Mouse (Mus musculus): ENCODE measurements at regions not wholly inside any gene's neighbourhood (a gene's known extent, or its start where the extent isn't known, plus 50 kb on each side); places are given as distances from the start of the nearest gene placed in this dataset.

DNA sequence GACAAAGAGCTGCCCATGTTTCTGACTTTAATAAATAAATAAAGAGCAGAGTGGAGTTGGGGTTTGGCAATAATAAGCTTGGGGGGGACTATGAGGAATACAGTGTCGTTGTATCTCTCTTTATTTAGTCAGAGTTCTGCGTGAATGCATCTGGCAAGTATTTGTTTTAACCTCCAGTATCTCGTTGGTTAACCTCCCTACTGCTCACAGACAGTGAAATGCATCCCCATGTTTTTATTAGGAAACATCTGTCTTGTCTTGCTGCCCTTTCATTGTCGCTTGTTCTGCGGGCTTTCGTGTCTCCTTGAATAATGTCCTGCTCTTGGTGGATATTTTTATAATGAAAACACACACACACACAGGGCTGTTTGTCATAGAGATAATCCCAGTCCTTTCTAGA lies 118.8 kb upstream of the Ccdc54 start:
- DNase-seq (ENCODE audit: low spot score in 2 of 2), result no peak

DNA sequence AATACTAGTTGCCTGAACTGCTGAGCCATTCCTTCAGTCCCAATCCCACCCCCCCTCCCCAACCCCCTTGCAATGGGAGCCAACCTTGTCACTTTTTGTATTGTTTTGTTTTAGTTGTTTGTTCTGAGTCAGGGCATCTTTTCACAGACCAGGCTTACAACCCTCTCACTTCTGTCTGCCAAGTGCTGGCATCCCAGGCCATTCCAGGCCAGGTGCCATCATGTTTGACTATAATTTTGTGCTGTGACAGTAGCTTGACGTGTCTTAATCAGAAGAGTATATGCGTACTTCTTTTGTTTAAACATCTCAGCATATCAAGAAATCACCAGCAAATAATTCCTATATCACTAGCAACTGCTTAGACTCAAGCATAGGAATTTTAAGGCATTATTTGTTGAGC lies 117.0 kb upstream of the Ccdc54 start:
- DNase-seq (ENCODE audit: low spot score in 2 of 2), result no peak

GRCm38 (mm10) chr16:50705921-50706320 lies 115.0 kb upstream of the Ccdc54 start:
- no peak for DNase-seq (ENCODE audit: low spot score in 2 of 2)

DNA sequence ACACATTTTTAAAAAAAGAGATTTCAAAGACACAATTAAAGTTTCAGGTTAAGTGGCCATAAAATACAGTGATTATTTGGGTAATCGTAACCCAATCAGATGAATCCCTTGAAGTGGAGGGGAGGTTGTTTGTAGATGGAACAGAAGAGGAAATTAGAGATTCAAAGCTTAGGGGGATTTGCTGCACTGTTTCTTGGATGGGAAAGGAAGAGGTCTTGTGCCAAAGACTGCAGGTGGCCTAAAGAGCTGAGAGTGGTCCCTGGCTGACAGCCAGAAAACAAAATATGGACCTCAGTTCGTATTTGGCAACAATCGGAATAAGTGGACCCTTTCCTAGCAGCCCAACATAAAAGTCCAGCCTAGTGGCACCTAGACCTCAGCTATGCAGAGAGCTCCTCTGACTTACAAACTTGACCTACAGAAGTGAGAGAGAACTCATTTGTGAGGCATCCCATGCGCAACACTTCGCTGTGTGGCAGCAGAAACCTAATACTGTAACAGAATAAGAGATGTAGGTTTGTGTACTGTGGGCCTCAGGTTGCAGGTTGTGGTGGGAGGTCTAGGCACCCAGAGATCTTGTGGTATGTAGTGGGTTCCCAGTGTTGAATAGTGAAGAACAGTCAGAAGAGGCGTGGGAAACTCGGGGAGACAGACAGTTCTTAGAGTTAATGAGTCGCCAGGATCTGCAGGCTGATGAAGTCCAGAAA lies 110.0 kb upstream of the Ccdc54 start:
- DNase-seq (ENCODE audit: low spot score in 2 of 2), result no peak

DNA sequence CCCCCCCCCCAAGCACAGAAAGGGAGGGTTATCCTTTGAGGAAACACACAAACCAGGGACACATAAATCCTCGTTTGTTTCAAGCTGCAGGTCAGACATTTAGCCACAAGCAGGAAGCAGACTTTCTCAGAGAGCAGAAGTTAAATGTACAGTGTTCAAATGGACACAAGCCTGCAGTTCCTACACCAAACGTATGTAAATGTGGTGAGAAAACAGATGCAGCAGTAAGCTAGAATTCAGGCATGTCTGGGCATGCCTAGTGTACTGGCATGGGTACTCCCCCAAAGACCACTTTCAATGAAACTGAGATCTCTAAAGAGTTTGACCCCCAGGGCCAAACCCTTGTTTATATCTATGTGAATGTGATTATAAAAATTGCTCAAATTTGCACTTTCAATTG lies 109.2 kb upstream of the Ccdc54 start:
- DNase-seq (ENCODE audit: low spot score in 2 of 2), result no peak

GRCm38 (mm10) chr16:50697722-50698121 lies 106.8 kb upstream of the Ccdc54 start:
- no peak for DNase-seq (ENCODE audit: low spot score in 2 of 2)

- no peak for DNase-seq (ENCODE audit: low spot score in 2 of 2)
Observed at GRCm38 (mm10) chr16:50696052-50696451, 105.1 kb upstream of the Ccdc54 start.

DNA sequence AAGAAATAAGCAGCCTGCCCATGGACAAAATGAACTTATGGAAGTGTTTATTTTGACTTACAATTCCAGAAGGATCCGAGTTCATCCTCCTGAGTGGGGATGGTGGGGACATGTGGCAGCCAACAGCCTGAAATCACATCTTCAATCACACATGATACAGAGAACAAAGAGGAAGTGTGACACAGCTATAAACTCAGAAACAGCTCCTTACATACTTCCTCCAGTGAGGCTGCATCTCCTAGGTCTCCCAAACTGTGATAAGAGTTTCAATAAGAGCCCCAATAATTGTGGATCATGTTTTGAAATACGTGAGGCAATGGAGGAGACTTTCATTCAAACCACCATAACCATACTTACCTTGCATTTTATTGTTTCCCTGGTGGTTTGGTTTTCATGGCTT lies 103.1 kb upstream of the Ccdc54 start:
- no peak for DNase-seq (ENCODE audit: low spot score in 2 of 2)

- DNase-seq (ENCODE audit: low spot score in 2 of 2), result no peak
Observed at GRCm38 (mm10) chr16:50690818-50691217, 99.9 kb upstream of the Ccdc54 start.

GRCm38 (mm10) chr16:50689525-50689924 lies 98.6 kb upstream of the Ccdc54 start:
- no peak for DNase-seq (ENCODE audit: low spot score in 2 of 2)

DNA sequence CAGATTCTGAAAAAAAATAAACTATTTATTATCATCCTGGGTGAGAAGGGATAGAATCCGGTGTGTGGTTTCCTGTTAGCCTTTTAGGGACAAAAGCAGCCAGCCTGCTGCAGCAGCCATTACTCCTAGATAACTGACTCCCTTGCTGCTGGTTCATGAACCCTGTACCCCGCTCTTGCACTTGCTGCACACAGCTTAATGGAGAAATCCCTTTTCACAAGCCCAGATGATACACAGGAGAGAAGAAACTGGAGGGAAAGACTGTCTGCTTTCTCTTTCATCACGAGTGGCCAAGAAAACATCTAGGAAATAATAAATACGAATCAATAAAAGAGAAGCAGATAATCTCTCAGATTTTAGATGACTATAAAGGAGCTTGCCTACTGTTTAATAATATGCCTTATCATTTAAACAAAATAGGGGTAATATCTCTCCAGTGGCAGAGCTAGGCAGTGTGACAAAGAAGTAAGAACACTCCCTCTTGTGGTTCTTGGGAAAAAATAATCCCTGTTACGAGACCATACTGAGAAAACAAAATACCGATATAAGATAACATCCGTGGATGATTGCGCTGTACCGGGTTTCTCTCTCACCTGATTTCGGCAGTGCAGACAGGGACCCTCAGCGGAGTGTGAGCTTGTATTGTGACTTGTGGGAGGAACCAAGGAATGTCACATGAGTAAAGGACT lies 98.0 kb upstream of the Ccdc54 start:
- DNase-seq (ENCODE audit: low spot score in 2 of 2), result no peak

GRCm38 (mm10) chr16:50679698-50680097 lies 88.7 kb upstream of the Ccdc54 start:
- DNase-seq (ENCODE audit: low spot score in 2 of 2), result no peak

GRCm38 (mm10) chr16:50673339-50673738 lies 82.4 kb upstream of the Ccdc54 start:
- DNase-seq (ENCODE audit: low spot score in 2 of 2), result no peak

DNA sequence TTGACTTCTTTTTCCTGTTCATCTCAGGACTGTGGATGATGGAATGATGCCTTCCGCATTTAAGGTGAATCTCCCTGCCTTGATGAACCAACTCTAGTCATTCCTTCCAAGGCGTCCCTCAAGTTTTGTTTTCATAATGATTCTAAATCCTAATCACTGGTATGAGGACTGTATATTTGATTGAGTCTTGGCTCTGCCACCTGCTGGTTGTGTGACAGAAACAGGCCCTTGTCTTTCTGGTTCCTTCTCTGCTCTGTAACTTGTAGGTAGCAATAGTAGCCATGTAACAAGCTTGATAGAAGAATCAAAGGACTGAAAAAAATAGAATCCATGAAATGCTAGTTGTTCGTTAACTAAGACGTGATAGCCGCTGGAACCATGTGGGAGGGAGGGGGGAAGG lies 81.8 kb upstream of the Ccdc54 start:
- no peak for DNase-seq (ENCODE audit: low spot score in 2 of 2)

GRCm38 (mm10) chr16:50671170-50671569 lies 80.2 kb upstream of the Ccdc54 start:
- no peak for DNase-seq (ENCODE audit: low spot score in 2 of 2)

- no peak for DNase-seq (ENCODE audit: low spot score in 2 of 2)
Observed at GRCm38 (mm10) chr16:50664240-50664639, 73.3 kb upstream of the Ccdc54 start.

Data from spleen, postnatal 4 days (tissue).